Mouse (Mus musculus) small intestine, adult 2 months (tissue): ENCODE results near the gene Snrpb. TPM values are rescaled to one million over a fixed set of nuclear protein-coding genes. Genes with fewer than 3 reads are reported as not detected.

Experiments used
- H3K27ac ChIP-seq: fragments of 200-500 bp; 2 replicates; pipeline ENCODE4 v1.5.1; 2012; ENCODE audit warnings: low read depth, low read length, control low read depth, inconsistent platforms; ENCODE audit not compliant: insufficient read depth
- H3K27me3 ChIP-seq: fragments of 200-500 bp; 2 replicates; pipeline ENCODE4 v1.6.1; 2012; ENCODE audit warnings: mild to moderate bottlenecking, moderate library complexity, low read length, inconsistent platforms; ENCODE audit not compliant: control insufficient read depth, insufficient read depth
- H3K36me3 ChIP-seq: fragments of 200-500 bp; 2 replicates; pipeline ENCODE4 v1.6.1; 2012; ENCODE audit warnings: mild to moderate bottlenecking, low read length, control low read depth, inconsistent platforms; ENCODE audit not compliant: control insufficient read depth, insufficient read depth
- H3K4me1 ChIP-seq: fragments of 200-500 bp; 2 replicates; pipeline ENCODE4 v1.6.1; 2012; ENCODE audit warnings: low read length, inconsistent platforms, mixed read lengths; ENCODE audit not compliant: control insufficient read depth, insufficient read depth, insufficient read length
- H3K4me3 ChIP-seq: fragments of 200-500 bp; 2 replicates; pipeline ENCODE4 v1.5.1; 2012; ENCODE audit warnings: low read depth, mild to moderate bottlenecking, control low read depth, inconsistent platforms, low read length, moderate library complexity
- CTCF ChIP-seq: fragments of 200-500 bp; IDR thresholded peaks from 2 replicates; pipeline ENCODE4 v1.5.1; 2012; ENCODE audit warnings: low read depth, mild to moderate bottlenecking, control low read depth, inconsistent platforms, low read length, moderate library complexity, mixed read lengths; ENCODE audit not compliant: insufficient replicate concordance, insufficient read length; ENCODE audit errors: extremely low read depth
- POLR2A ChIP-seq: fragments of 200-500 bp; IDR thresholded peaks from 2 replicates; pipeline ENCODE4 v1.6.1; 2012; ENCODE audit warnings: low read depth, mild to moderate bottlenecking, control low read depth, inconsistent platforms, low read length, moderate library complexity
- WGBS: fragments of 180-500 bp; shearing (Covaris S2); methylation state at CpG from one replicate; pipeline ENCODE4 v1.1.7; 2018; 5-methylcytosine and 5-hydroxymethylcytosine counted together
- polyA plus RNA-seq: library from polyadenylated mRNA; depleted of rRNA; stranded (reverse); fragments of >200 nt; gene quantifications from 2 replicates; pipeline ENCODE4 v1.2.3, GENCODE M21; 2012; rRNA removed

The Snrpb gene
- polyA plus RNA-seq, 1 experiment = 223 TPM

- no peaks in the 10 kb centered on the region for H3K27me3 ChIP-seq
- H3K4me3 ChIP-seq = no peak overlapping the region
- no peak overlapping the region for H3K27ac ChIP-seq
- no peak for TF ChIP-seq CTCF
- no peak for TF ChIP-seq POLR2A
- 86% methylated on average over 8 of the region's 8 CpGs for WGBS
- no peaks in the 10 kb centered on the region for H3K36me3 ChIP-seq
- H3K4me1 ChIP-seq = no peaks in the 10 kb centered on the region
Observed at GRCm38 (mm10) chr2:130143011-130143410, 36.2 kb downstream of the Snrpb start.

DNA sequence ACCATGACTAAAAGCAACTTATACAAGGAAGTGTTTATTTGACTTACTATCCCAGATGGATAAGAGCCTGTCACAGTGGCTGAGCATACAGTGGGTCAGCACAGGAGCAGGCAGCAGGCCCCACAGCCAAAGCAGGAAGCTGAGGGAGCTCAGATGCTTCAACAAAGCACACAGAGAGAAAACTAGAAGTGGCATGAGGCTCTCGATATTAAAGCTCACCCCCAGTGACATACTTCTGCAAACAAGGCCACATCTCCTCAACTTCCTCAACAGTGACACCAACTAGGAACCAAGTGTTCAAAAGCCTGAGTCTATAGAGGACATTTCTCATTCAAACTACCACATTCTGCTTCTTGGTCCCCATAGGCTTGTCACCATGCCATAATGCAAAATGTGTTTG is 49.5 kb downstream of the Snrpb start:
- 48% methylated on average over 1 of the region's 1 CpGs for WGBS
- no peak overlapping the region for H3K4me3 ChIP-seq

DNA sequence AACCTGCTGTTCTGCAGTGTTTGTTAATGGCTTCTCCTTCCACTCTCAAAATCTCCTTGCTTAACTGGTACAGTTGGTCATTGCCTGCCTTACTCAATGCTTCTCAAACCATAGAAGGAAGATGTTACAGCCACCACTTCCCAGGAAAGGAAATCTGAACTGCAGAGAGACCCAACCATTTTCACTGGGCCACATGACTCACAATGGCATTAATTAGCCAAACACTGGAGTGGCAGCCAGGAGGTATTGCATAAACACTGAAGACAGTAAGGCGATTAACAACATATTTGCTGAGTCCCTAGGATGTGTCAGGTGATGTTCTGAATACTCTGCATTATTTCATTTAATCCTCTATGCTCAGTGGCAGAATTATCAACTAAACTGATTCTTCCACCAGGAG is 53.1 kb downstream of the Snrpb start:
- WGBS = 56% methylated on average over 1 of the region's 1 CpGs
- TF ChIP-seq POLR2A = no peak
- no peak for TF ChIP-seq CTCF
- Histone ChIP-seq H3K27ac (no peak overlapping the region), H3K36me3 (no peaks in the 10 kb centered on the region), H3K27me3 (no peaks in the 10 kb centered on the region), H3K4me3 (no peak overlapping the region), H3K4me1 (no peaks in the 10 kb centered on the region)

More for the DNA sequence above, 49.5 kb downstream of the Snrpb start:
- no peak for TF ChIP-seq POLR2A
- no peaks in the 10 kb centered on the region for H3K27me3 ChIP-seq
- H3K27ac ChIP-seq = no peak overlapping the region
- H3K4me1 ChIP-seq = no peaks in the 10 kb centered on the region
- no peaks in the 10 kb centered on the region for H3K36me3 ChIP-seq

DNA sequence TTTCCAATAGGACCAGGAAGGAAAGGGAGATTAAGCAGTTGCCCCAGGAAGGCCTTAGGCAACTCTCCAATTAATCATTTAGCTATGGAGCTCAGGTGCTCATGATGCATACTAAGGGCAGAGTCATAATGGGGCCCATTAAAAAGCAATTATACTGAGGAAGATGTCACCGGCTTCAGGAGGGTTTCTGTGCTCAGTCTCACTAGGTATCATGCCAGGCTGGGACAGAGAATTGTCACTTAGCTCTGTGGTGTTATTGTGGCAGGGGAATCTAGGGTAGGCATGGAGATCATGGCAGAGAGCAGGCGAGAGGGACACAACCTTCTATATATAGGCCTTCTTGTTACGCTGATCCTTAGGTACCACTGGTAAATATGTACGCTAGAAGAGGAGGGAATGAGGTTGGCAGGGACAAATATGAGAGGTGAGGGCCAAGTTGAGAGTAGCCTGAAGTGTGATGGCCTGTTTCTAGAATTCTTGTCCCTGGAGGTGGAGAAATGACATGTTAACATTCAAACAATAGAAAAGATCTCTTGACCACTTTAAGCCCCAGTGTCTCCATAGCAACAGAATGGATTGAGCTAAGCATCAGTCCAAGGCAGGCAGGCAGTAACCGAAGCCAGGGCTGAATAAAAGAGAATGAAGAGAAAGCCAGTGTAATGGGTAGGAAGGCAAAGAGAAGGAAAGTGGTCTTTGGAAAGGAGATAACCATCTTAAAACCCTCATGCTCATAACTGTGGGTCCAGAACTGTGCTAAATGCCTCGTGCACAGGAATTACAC is 53.7 kb downstream of the Snrpb start:
- TF ChIP-seq CTCF (no peak), POLR2A (no peak)
- Histone ChIP-seq H3K36me3 (no peaks in the 10 kb centered on the region), H3K27ac (no peak overlapping the region), H3K27me3 (no peaks in the 10 kb centered on the region), H3K4me1 (no peaks in the 10 kb centered on the region), H3K4me3 (no peak overlapping the region)
- WGBS = 73% methylated on average over 6 of the region's 6 CpGs

Other genes starting within 250 kb of the Snrpb start
- not detected in 2 replicates for gene Tgm3, start 167.1 kb downstream of the Snrpb start, polyA plus RNA-seq
- not detected in 2 replicates for gene Tgm6, start 67.0 kb downstream of the Snrpb start, polyA plus RNA-seq
- gene Tmc2, start 15.8 kb upstream of the Snrpb start, polyA plus RNA-seq = not detected in 2 replicates
- gene Nop56, start 95.0 kb upstream of the Snrpb start, polyA plus RNA-seq = 15.5 and 15.8 TPM in 2 replicates
- gene Idh3b, start 105.1 kb upstream of the Snrpb start, polyA plus RNA-seq = 170 and 242 TPM in 2 replicates
- 1.2 and 1.3 TPM in 2 replicates for gene Ebf4, start 115.8 kb upstream of the Snrpb start, polyA plus RNA-seq
- 2.2 and 2.9 TPM in 2 replicates for gene Cpxm1, start 218.2 kb upstream of the Snrpb start, polyA plus RNA-seq
- not detected in 2 replicates for gene Gm28372, start 225.8 kb upstream of the Snrpb start, polyA plus RNA-seq
- not detected in 2 replicates for gene 1700020A23Rik, start 225.9 kb upstream of the Snrpb start, polyA plus RNA-seq
- gene Tmem239, start 227.1 kb upstream of the Snrpb start, polyA plus RNA-seq = not detected in 2 replicates
- gene Vps16, start 244.9 kb upstream of the Snrpb start, polyA plus RNA-seq = 22.5 and 38.8 TPM in 2 replicates
- 8.5 and 11.6 TPM in 2 replicates for gene Pced1a, start 245.3 kb upstream of the Snrpb start, polyA plus RNA-seq